Mouse (Mus musculus): ENCODE data around the gene Dscaml1.

The Dscaml1 gene

DNA sequence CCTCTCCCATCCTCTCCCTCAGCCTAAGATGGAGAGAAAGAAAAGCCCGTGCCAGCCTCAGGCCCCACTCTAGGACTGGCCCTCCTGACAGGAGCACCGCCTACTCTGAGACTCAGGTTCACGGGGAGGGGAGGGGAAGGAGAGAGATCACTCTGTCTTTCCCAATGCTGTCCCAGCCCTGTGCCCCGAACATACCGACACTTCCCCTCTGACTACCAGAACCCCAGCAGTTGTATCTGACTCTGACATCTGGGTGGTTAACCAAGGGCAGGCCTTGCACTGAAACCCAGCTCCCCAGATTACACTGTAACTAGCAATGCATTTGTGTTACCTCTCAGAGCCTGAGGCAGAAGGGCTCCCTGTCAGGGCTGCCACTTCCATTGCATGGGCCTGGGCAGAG lies 362.0 kb downstream of the Dscaml1 start:
- DNase-seq = no peak

DNA sequence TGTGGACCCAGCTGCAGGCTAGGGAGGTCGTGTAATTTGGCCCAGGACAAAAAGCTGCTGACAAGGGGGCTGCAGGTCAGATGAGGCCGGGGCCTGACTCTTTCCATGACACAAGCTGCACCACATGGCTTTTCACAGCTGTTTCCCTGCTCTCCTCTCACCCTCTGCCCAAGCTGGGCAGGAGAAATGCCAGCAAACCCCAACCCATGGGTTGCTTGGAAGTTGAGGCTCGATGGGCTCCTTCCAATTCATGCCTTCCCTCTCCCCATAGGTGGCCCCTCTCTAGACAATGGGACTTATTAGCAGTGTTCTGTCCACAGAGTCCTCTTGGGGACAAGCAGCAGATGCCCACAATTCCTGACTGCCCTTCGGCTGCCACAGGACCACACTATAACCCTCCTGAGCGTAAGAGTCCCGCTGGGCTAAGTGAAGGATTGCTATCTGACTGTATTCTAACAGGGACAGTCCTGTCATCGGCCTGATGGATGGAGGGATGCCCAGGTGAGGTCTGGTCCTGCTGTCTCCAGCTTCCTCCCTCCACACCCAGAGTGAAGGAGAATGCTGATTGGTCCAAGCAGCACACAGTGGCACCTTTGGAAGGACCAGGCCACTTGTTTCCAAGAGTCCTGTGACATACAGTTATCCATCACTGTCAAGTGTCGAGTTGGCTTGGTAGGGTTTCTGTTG lies 365.2 kb downstream of the Dscaml1 start:
- no peak for DNase-seq

DNA sequence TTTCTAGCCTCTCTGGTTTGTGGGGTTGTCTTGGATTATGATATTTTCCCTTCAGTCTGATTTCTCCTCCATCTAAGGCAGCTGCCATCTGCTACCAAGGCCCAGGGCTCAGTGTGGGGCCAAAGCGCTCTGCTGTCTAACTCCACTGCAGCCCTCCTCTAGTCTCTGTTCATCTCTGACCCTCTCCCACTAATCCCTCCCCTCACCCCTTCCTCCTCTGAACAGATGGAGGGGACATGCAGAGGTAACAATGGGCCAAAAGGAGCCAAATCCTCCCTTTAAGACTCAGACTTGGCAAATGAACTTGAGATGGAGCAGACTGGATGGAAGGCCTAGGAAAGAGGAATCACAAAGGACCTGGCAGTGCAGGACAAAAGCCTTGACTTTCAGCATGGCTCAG lies 365.8 kb downstream of the Dscaml1 start:
- no peak for DNase-seq

DNA sequence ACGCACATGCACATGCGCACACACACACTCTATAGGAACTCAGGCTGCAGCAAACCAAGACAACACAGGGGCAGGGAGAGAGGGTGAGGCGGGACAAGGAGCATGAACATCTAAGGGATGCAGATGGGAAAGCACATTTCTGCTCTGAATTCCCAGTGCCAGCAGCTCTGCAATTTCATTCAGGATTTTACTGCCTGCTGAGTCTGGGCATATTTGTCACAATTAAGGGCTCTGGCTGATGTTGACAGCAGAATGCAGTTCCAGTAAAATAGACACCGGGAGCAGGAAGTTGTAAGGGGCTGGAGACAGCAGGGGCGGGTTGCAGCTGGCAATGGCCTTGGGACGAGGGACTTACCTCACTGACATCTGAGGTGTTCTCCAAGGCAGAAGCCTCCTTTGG lies 367.3 kb downstream of the Dscaml1 start:
- DNase-seq = no peak

DNA sequence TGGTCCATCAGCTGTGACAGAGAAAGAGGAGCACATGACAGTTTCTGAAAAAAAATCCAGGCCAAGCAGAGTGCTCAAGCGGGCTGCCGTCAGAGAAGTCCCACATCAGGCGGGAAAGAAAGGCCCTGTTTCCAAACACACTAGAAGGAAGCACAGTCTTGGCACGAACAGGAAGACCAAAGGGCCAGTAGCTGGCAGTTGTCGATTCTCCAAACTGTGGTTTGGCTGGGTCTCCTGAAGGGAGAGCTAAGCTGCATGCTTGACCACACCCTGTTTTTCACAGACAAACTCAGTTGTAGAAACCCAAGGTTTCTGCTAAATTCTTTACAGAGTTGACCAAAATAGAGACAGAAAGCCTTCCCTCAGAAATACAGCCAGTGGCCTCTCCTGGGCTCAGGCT lies 369.3 kb downstream of the Dscaml1 start:
- DNase-seq = no peak

DNA sequence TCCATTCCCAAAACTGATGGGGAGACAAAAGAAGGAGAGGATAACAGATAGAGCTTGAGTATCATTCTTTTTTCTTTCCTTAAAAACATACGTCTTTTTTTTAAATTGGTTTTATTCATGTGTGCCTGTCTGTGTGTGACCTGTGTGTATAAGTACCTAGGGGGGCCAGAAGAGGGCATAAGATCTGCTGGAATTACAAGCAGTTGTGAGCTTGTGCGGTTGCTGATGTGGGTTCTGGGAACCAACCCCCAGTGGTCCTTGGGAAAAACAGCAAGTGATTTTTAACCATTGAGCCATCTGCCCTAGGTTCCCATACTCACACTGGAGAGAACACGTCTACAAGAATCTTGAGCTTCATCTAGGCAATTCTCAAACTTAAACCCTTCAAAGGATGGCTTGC lies 370.8 kb downstream of the Dscaml1 start:
- no peak for DNase-seq

DNA sequence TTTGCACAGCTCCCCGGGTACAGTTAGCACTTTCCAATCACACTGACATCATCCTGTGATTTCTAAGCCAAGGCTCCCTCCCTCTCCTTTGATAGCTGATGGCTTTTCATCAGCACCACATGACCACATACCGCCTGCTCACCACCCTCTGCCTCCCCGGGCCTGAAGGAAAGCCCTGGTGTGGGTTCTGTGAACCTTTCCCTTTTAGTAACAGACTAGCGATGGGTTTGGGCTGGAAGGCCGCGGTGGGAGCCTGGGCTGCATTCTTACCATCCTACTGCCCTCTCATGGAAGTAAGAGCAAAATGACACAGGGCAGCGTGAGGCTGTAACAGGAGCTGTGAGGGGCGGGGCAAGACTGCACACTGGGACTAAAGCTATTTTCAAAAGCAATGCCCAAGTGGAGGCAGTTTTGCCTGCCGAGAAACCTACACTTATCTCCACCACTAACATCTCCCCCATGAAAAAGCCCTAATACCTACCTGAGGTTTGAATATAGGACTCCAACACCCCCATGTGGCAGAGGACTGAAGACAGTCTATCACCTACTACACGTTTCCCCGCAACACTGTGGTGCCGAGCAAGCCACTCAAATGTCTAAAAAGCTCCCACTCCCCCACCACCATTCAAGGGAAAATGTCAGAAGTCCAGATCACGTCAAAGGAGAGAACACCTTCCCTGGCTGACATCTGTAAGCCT lies 372.2 kb downstream of the Dscaml1 start:
- peak; percentile 17 for DNase-seq

DNA sequence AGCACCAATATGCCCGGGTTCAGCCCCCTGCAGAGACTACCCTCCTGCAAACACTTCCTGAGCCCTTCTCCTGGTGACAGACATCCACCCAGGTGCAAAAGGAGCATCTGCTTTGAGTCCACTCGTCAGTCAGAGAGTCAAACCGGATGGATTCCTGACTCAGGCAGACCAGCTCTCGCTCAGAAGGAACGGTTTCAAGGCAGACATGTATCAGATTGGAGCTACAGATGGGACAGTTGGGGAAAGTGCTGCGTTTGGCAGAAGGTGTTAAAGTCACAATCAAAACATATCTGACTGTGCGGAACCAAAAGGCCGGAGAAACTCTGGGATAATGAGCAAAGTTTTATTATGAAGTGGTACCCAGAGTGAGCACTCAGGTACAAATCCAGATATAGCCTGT lies 373.0 kb downstream of the Dscaml1 start:
- DNase-seq = no peak

All from kidney, adult 9 months (tissue).